Mouse (Mus musculus): ENCODE data around the gene AC109138.7. TPM values are rescaled to one million over a fixed set of nuclear protein-coding genes. Genes with fewer than 3 reads are reported as not detected.

AC109138.7 gene
- polyA plus RNA-seq, 1 experiment from 2014 or later: not detected

- Histone ChIP-seq H3K36me3 (no peaks in the 10 kb centered on the region), H3K9me3 (no peaks in the 10 kb centered on the region), H3K4me3 (no peak overlapping the region), H3K4me2 (no peak overlapping the region), H3K9ac (no peak overlapping the region), H3K4me1 (replicated peaks) (peaks cover 25% of the 10 kb centered on the region), H3K27ac (replicated peaks) (no peak overlapping the region), H3K27me3 (0 out of 2 replicates have a peak, but pooled peaks cover 2% of the 10 kb centered on the region)
- WGBS: 39% methylated on average over 3 of the region's 3 CpGs
- no peak for ATAC-seq (ENCODE audit: low read depth)
Measured at GRCm38 (mm10) chr19:4181892-4182291, 32.3 kb upstream of the AC109138.7 start.

- H3K4me1 ChIP-seq (replicated peaks): peaks cover 25% of the 10 kb centered on the region
- WGBS: 68% methylated on average over 2 of the region's 2 CpGs
- no peak overlapping the region for H3K4me2 ChIP-seq
- no peak overlapping the region for H3K9ac ChIP-seq
- H3K27ac ChIP-seq (replicated peaks): no peak overlapping the region
- no peaks in the 10 kb centered on the region for H3K27me3 ChIP-seq
- ATAC-seq (ENCODE audit: low read depth): no peak
- no peaks in the 10 kb centered on the region for H3K36me3 ChIP-seq
- H3K9me3 ChIP-seq: no peaks in the 10 kb centered on the region
- H3K4me3 ChIP-seq: no peak overlapping the region
Measured at GRCm38 (mm10) chr19:4183689-4184088, 30.5 kb upstream of the AC109138.7 start.

- no peak for ATAC-seq (ENCODE audit: low read depth)
- H3K9me3 ChIP-seq: no peaks in the 10 kb centered on the region
- H3K36me3 ChIP-seq: no peaks in the 10 kb centered on the region
- H3K4me3 ChIP-seq: no peak overlapping the region
- 61% methylated on average over 15 of the region's 15 CpGs for WGBS
- H3K4me1 ChIP-seq (replicated peaks): peaks cover 25% of the 10 kb centered on the region
- no peak overlapping the region for H3K4me2 ChIP-seq
- no peaks in the 10 kb centered on the region for H3K27me3 ChIP-seq
- H3K27ac ChIP-seq (replicated peaks): no peak overlapping the region
- 0 out of 2 replicates have a peak overlapping the region, but pooled peaks have one; percentile 8 for H3K9ac ChIP-seq
Measured at GRCm38 (mm10) chr19:4184976-4185975, 28.9 kb upstream of the AC109138.7 start.

GRCm38 (mm10) chr19:4187303-4187702 lies 26.9 kb upstream of the AC109138.7 start:
- Histone ChIP-seq H3K27ac (replicated peaks) (no peak overlapping the region), H3K36me3 (no peaks in the 10 kb centered on the region), H3K9me3 (no peaks in the 10 kb centered on the region), H3K4me1 (replicated peaks) (peaks cover 25% of the 10 kb centered on the region), H3K27me3 (no peaks in the 10 kb centered on the region), H3K9ac (no peak overlapping the region), H3K4me2 (no peak overlapping the region), H3K4me3 (no peak overlapping the region)
- 72% methylated on average over 3 of the region's 3 CpGs for WGBS
- ATAC-seq (ENCODE audit: low read depth): no peak

GRCm38 (mm10) chr19:4189051-4189620 lies 25.0 kb upstream of the AC109138.7 start:
- WGBS: 83% methylated on average over 12 of the region's 12 CpGs
- Histone ChIP-seq H3K27ac (replicated peaks) (no peak overlapping the region), H3K27me3 (no peaks in the 10 kb centered on the region), H3K4me3 (no peak overlapping the region), H3K9me3 (no peaks in the 10 kb centered on the region), H3K4me1 (replicated peaks) (peaks cover 29% of the 10 kb centered on the region), H3K9ac (no peak overlapping the region), H3K4me2 (no peak overlapping the region), H3K36me3 (peaks cover 11% of the 10 kb centered on the region)
- no peak for ATAC-seq (ENCODE audit: low read depth)

GRCm38 (mm10) chr19:4190831-4191334 lies 23.3 kb upstream of the AC109138.7 start, which contains the start of gene Tbc1d10c:
Gene Tbc1d10c, minus strand, starts transcription at chr19:4191284.
- no peaks in the 10 kb centered on the region for H3K27me3 ChIP-seq
- ATAC-seq (ENCODE audit: low read depth): no peak
- H3K9ac ChIP-seq: peak within 1 kb of the TSS; percentile 99
- peaks cover 36% of the 10 kb centered on the region for H3K4me1 ChIP-seq (replicated peaks)
- peak within 1 kb of the TSS; percentile 93 for H3K4me2 ChIP-seq
- peak within 1 kb of the TSS; percentile 97 for H3K4me3 ChIP-seq
- no peaks in the 10 kb centered on the region for H3K9me3 ChIP-seq
- WGBS: 65% methylated on average over 4 of the region's 4 CpGs
- H3K36me3 ChIP-seq: peaks cover 28% of the 10 kb centered on the region
- H3K27ac ChIP-seq (replicated peaks): peak within 1 kb of the TSS; percentile 95

- Histone ChIP-seq H3K4me3 (peak within 1 kb of the TSS; percentile 97), H3K4me1 (replicated peaks) (peaks cover 44% of the 10 kb centered on the region), H3K27ac (replicated peaks) (peak within 1 kb of the TSS; percentile 95), H3K9ac (peak within 1 kb of the TSS; percentile 99), H3K9me3 (no peaks in the 10 kb centered on the region), H3K27me3 (no peaks in the 10 kb centered on the region), H3K4me2 (peak within 1 kb of the TSS; percentile 93), H3K36me3 (peaks cover 36% of the 10 kb centered on the region)
- peak; percentile 90 for ATAC-seq (ENCODE audit: low read depth)
- WGBS: 6% methylated on average over 34 of the region's 47 CpGs
Measured at GRCm38 (mm10) chr19:4191528-4192250, 22.5 kb upstream of the AC109138.7 start, which contains the start of gene Ppp1ca. Gene Ppp1ca, plus strand, starts transcription at chr19:4192065.

- peaks cover 44% of the 10 kb centered on the region for H3K36me3 ChIP-seq
- ATAC-seq (ENCODE audit: low read depth): peak; percentile 70
- WGBS: under 1% methylated on average over 52 of the region's 52 CpGs
- H3K4me2 ChIP-seq: peak overlapping the region; percentile 93
- peak overlapping the region; percentile 99 for H3K9ac ChIP-seq
- H3K4me1 ChIP-seq (replicated peaks): peaks cover 46% of the 10 kb centered on the region
- H3K27me3 ChIP-seq: no peaks in the 10 kb centered on the region
- H3K9me3 ChIP-seq: no peaks in the 10 kb centered on the region
- peak overlapping the region; percentile 95 for H3K27ac ChIP-seq (replicated peaks)
- H3K4me3 ChIP-seq: peak overlapping the region; percentile 97
Measured at GRCm38 (mm10) chr19:4192251-4192985, 21.7 kb upstream of the AC109138.7 start.

- ATAC-seq (ENCODE audit: low read depth): no peak
- WGBS: 57% methylated on average over 6 of the region's 6 CpGs
- H3K4me3 ChIP-seq: peak overlapping the region; percentile 97
- peak overlapping the region; percentile 99 for H3K9ac ChIP-seq
- H3K9me3 ChIP-seq: no peaks in the 10 kb centered on the region
- H3K36me3 ChIP-seq: peaks cover 50% of the 10 kb centered on the region
- peak overlapping the region; percentile 93 for H3K4me2 ChIP-seq
- H3K4me1 ChIP-seq (replicated peaks): peaks cover 46% of the 10 kb centered on the region
- no peaks in the 10 kb centered on the region for H3K27me3 ChIP-seq
- H3K27ac ChIP-seq (replicated peaks): peak overlapping the region; percentile 95; the same call in 1 of the 2 replicates
Measured at GRCm38 (mm10) chr19:4193129-4193528, 21.0 kb upstream of the AC109138.7 start.

- Histone ChIP-seq H3K4me1 (replicated peaks) (peaks cover 46% of the 10 kb centered on the region), H3K36me3 (peaks cover 54% of the 10 kb centered on the region), H3K9me3 (no peaks in the 10 kb centered on the region), H3K27me3 (no peaks in the 10 kb centered on the region), H3K4me3 (0 out of 2 replicates have a peak overlapping the region, but pooled peaks have one; percentile 97), H3K4me2 (no peak overlapping the region), H3K9ac (peak overlapping the region; percentile 99; the same call in 1 of the 2 replicates), H3K27ac (replicated peaks) (no peak overlapping the region)
- WGBS: 93% methylated on average over 8 of the region's 8 CpGs
- no peak for ATAC-seq (ENCODE audit: low read depth)
Measured at GRCm38 (mm10) chr19:4194021-4194724, 20.0 kb upstream of the AC109138.7 start.
